Mouse (Mus musculus) C2C12 (cell line): ENCODE results near the gene Stx7. TPM values are rescaled to one million over a fixed set of nuclear protein-coding genes. Genes with fewer than 3 reads are reported as not detected.
"Not testable (repeated sequence)": the region's sequence is repeated elsewhere in the genome, so short reads cannot be mapped to it uniquely, and the experiment has no call there.

Source experiments
- H3K27me3 ChIP-seq: one replicate; pipeline ENCODE4 v1.6.1; 2011; ENCODE audit not compliant: control insufficient read depth, insufficient read depth, insufficient read length
- H3K36me3 ChIP-seq: one replicate; pipeline ENCODE4 v1.6.1; 2011; ENCODE audit not compliant: control insufficient read depth, insufficient read depth
- H3K4me3 ChIP-seq: one replicate; pipeline ENCODE4 v1.5.1; 2011; ENCODE audit warnings: mild to moderate bottlenecking, control low read depth; ENCODE audit not compliant: poor library complexity, insufficient read depth, severe bottlenecking
- H3K79me2 ChIP-seq: one replicate; pipeline ENCODE4 v1.6.1; 2011; ENCODE audit not compliant: control insufficient read depth, insufficient read depth
- H3K79me3 ChIP-seq: one replicate; pipeline ENCODE4 v1.6.1; 2011; ENCODE audit warnings: low read depth, control low read depth
- H3ac ChIP-seq: one replicate; pipeline ENCODE3; 2011; ENCODE audit warnings: low read depth; ENCODE audit not compliant: control insufficient read depth, insufficient read length
- CEBPB ChIP-seq: IDR thresholded peaks from one replicate; pipeline ENCODE4 v1.6.1; 2011; ENCODE audit warnings: low read depth, mild to moderate bottlenecking, control low read depth, moderate library complexity
- CTCF ChIP-seq: IDR thresholded peaks from one replicate; pipeline ENCODE4 v1.5.1; 2011; ENCODE audit not compliant: control insufficient read depth, insufficient read depth, insufficient read length
- FOSL1 ChIP-seq: IDR thresholded peaks from one replicate; pipeline ENCODE4 v1.8.0; 2011; ENCODE audit warnings: mild to moderate bottlenecking, low read length; ENCODE audit not compliant: poor library complexity, insufficient read depth, severe bottlenecking
- MAX ChIP-seq: IDR thresholded peaks from one replicate; pipeline ENCODE4 v1.6.1; 2011; ENCODE audit warnings: mild to moderate bottlenecking, control low read depth
- MYOD1 ChIP-seq: IDR thresholded peaks from one replicate; pipeline ENCODE4 v1.6.1; 2011; ENCODE audit warnings: low read depth; ENCODE audit not compliant: control insufficient read depth, insufficient read length
- MYOG ChIP-seq: IDR thresholded peaks from one replicate; pipeline ENCODE4 v1.6.1; 2011; ENCODE audit not compliant: control insufficient read depth, insufficient read length; ENCODE audit errors: extremely low read depth
- USF1 ChIP-seq: IDR thresholded peaks from one replicate; pipeline ENCODE4 v1.6.1; 2011; ENCODE audit warnings: low read depth, mild to moderate bottlenecking, control low read depth, moderate library complexity
- long read RNA-seq, 2 experiments: library from polyadenylated mRNA; unstranded; transcript quantifications; one replicate each; pipeline ENCODE4 v2.0.0; 2019 to 2020
- polyA plus RNA-seq: library from polyadenylated mRNA; unstranded; fragments of >200 nt; fragmentation: generic; extraction: Trizol; gene quantifications from one replicate; pipeline ENCODE4 v1.2.1, GENCODE M21; 2012; ENCODE audit warnings: missing spikeins

The Stx7 gene
- polyA plus RNA-seq, result 29.9 TPM
- long read RNA-seq, experiment 1, transcript Stx7-205 (10 exons, 3,435 nt), result major isoform, 80 of 94 reads
- long read RNA-seq, experiment 1, partial matches to known transcripts, result 4 of 94 reads
- long read RNA-seq, experiment 1, other reads (novel, unspliced or antisense), result 10 of 94 reads
- long read RNA-seq, experiment 2, transcript Stx7-205 (10 exons, 3,435 nt), result major isoform, 246 of 277 reads
- long read RNA-seq, experiment 2, partial matches to known transcripts, result 3 of 277 reads
- long read RNA-seq, experiment 2, other reads (novel, unspliced or antisense), result 26 of 277 reads

- Histone ChIP-seq H3K36me3 (no peaks in the 10 kb centered on the region), H3ac (peak within 1 kb of the TSS; percentile 71), H3K79me3 (no peaks in the 10 kb centered on the region), H3K79me2 (no peaks in the 10 kb centered on the region), H3K4me3 (peak within 1 kb of the TSS; percentile 74), H3K27me3 (no peaks in the 10 kb centered on the region)
- no peak for TF ChIP-seq MYOD1
- no peak for TF ChIP-seq USF1
- TF ChIP-seq CTCF, result no peak
- TF ChIP-seq MYOG, result no peak
- no peak for TF ChIP-seq CEBPB
Measured at GRCm38 (mm10) chr10:24149135-24149781, at the start of gene Stx7. TSS of gene Stx7 (plus strand) at chr10:24149302.

DNA sequence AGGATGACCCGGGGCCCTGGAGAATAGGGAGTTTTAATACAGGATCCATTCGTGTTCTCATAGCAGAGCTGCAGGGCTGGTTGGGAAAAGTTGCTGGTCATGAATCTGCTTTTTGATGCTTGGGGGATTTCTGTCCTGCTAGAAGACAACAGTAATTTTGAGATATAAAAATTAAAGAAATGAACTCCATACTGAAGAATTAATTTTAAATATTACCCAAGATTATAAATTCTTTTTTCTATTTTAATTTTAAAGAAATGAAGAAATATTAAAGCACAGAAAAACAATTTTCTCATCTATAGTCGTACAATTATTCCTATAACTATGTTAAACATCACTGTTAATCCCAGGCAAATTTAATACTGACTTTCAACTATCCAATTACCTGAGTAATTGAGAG lies 47.3 kb upstream of the Stx7 start, which contains the start of gene Taar8c:
Gene Taar8c, minus strand, starts transcription at position 101 of the 400 bp plus-strand sequence.
- not testable (repeated sequence) for H3K27me3 ChIP-seq, H3K4me3 ChIP-seq, H3K79me2 ChIP-seq, H3ac ChIP-seq, H3K79me3 ChIP-seq, H3K36me3 ChIP-seq

GRCm38 (mm10) chr10:24103299-24103698 lies 45.8 kb upstream of the Stx7 start:
- H3K79me3 ChIP-seq, H3K36me3 ChIP-seq, H3K4me3 ChIP-seq, H3K27me3 ChIP-seq, H3K79me2 ChIP-seq, H3ac ChIP-seq: not testable (repeated sequence)

- TF ChIP-seq MYOD1 (no peak), CEBPB (no peak), MYOG (no peak)
- H3K79me2 ChIP-seq, result no peaks in the 10 kb centered on the region
Measured at GRCm38 (mm10) chr10:24107747-24108146, 41.4 kb upstream of the Stx7 start.

GRCm38 (mm10) chr10:24108236-24108635 lies 40.9 kb upstream of the Stx7 start:
- Histone ChIP-seq H3K36me3 (no peaks in the 10 kb centered on the region), H3K27me3 (no peaks in the 10 kb centered on the region), H3K79me2 (no peaks in the 10 kb centered on the region), H3ac (no peak overlapping the region), H3K4me3 (no peak overlapping the region), H3K79me3 (no peaks in the 10 kb centered on the region)
- TF ChIP-seq MYOD1, result no peak
- no peak for TF ChIP-seq MYOG
- TF ChIP-seq CEBPB, result no peak
- no peak for TF ChIP-seq MAX
- TF ChIP-seq FOSL1, result no peak
- no peak for TF ChIP-seq CTCF
- no peak for TF ChIP-seq USF1

More at GRCm38 (mm10) chr10:24107747-24108146, 41.4 kb upstream of the Stx7 start:
- H3K4me3 ChIP-seq, result no peak overlapping the region
- H3K27me3 ChIP-seq, result no peaks in the 10 kb centered on the region
- H3K79me3 ChIP-seq, result no peaks in the 10 kb centered on the region
- H3K36me3 ChIP-seq, result no peaks in the 10 kb centered on the region
- no peak overlapping the region for H3ac ChIP-seq

DNA sequence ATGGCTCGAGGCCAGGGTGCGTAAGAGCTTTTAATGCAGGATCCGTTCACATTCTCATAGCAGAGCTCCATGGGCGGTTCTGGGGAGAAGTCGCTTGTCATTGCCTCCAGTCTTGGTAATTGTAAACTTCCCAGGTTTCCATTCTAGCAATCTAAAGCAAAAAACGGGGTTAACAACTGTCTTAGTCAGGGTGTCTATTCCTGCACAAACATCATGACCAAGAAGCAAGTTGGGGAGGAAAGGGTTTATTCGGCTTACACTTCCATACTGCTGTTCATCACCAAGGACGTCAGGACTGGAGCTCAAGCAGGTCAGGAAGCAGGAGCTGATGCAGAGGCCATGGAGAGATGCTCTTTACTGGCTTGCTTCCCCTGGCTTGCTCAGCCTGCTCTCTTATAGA lies 39.7 kb upstream of the Stx7 start, which contains the start of gene Taar9:
Gene Taar9, minus strand, starts transcription at position 101 of the 400 bp plus-strand sequence.
- not testable (repeated sequence) for H3K79me2 ChIP-seq, H3K27me3 ChIP-seq, H3K4me3 ChIP-seq, H3K79me3 ChIP-seq, H3ac ChIP-seq, H3K36me3 ChIP-seq
